Mouse (Mus musculus) heart, postnatal 14 days (tissue): ENCODE data around the gene Ak3. TPM values are rescaled to one million over a fixed set of nuclear protein-coding genes. Genes with fewer than 3 reads are reported as not detected.
"Not testable (repeated sequence)": the region's sequence is repeated elsewhere in the genome, so short reads cannot be mapped to it uniquely, and the experiment has no call there.

Experiments used
- DNase-seq, 2 experiments: peaks; one replicate each; pipeline ENCODE4 v3.0.0; 2021 to 2022
- intact Hi-C: fragments of 180-260 bp; cut with DNase I; formaldehyde crosslinking; loops from one replicate; pipeline ENCODE4 v1.15.1; 2025
- total RNA-seq, 2 experiments: library from RNA; stranded (reverse); gene quantifications; 2 replicates each; pipeline ENCODE4 v1.2.3; 2021

The Ak3 gene
- total RNA-seq, 2 experiments from 2014 or later = 86.6 to 88.6 TPM

DNA sequence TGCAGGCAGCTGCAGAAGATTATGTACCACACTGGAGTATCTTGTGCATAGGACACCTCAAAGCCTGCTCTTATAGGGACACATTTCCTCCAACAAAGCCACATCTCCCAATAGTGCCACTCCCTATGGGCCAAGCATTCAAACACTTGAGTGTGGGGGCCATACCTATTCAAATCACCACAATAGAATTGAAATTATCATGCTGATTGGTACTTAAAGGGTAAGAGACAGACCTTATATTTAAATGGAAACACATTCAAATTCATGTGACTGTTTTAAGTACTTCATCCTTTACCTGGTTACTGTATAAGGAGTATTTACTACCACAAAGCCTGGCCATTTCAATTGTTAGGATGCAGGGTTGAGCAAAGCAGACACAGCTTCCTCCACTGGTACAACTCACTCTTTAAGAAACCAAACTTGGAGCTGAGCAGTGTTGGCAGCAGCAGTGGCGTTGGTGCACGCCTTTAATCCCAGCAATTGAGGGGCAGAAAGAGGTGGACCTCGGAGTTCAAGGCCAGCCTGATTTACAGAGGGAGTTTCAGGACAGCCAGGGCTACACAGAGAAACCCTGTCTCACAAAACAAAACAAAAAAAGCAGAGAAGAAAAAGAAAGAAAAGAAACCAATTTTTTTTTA lies 39.6 kb downstream of the Ak3 start:
- DNase-seq = no peak
- intact Hi-C loops = no loop called here

GRCm38 (mm10) chr19:29000321-29000720 lies 47.4 kb downstream of the Ak3 start:
- intact Hi-C loops, DNase-seq: not testable (repeated sequence)

- intact Hi-C loops = no loop called here
- DNase-seq = no peak
These were observed 49.7 kb downstream of the Ak3 start for GRCm38 (mm10) chr19:28997976-28998630.

GRCm38 (mm10) chr19:28995366-28995765 lies 52.4 kb downstream of the Ak3 start:
- DNase-seq = no peak
- intact Hi-C loops = no loop called here

DNA sequence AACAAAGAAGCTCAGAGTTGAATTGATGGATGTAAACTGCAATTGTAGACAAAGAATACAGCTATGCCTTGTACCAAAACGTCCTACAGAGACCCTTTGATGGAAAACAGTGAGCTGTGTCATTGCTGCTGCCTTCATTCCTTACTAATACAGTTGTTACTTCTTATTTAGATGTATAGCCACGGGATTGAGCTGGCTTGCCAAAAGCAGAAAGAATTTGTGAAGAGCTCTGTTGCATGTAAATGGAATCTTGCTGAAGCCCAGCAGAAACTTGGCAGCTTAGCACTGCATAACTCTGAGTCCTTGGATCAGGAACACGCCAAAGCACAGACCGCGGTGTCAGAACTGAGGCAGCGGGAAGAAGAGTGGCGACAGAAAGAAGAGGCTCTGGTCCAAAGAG lies 52.9 kb downstream of the Ak3 start:
- intact Hi-C loops = loop anchor here (5.0 kb wide), 3 partner anchors 52 to 257 kb away; partner anchors contain the start of genes Ak3, Jak2 and Rcl1
- DNase-seq = peak; percentile 21 to 42

- intact Hi-C loops = loop anchor here (2.0 to 5.0 kb wide), 4 partner anchors 33 to 261 kb away; partner anchors contain the start of genes Ak3, Jak2 and Rcl1
- DNase-seq = no peak
These were observed 56.4 kb downstream of the Ak3 start for GRCm38 (mm10) chr19:28991391-28991790.

DNA sequence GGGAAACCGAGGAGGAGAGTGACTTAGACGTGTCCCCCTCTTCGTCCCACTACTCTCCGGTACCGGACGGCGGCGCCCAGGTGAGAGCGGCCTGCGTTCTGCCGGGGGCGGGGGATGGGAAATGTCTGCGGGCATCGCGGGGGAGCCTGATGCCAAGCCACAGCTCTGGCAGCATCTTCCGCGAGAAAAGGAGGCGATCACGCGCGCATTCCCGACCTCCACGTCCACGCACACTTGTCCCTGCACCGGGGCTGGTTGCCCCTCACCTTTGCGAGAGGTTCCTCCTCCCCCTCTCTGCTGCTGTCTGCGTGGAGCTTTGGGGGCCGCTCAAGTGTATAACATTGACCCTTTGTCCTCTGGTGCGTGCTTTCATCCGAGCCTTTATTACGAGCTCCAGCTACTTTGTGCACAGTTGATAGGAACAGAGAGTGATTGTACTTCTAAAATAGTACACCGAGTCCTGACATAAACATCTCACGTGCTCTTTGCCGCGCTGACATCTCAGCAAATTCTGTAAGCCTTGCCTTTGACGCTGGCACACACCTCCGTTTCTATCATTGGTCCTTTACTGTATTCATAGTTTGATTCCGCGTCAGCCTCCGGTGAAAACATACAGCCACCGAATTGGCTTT lies 57.1 kb downstream of the Ak3 start:
- DNase-seq = no peak
- intact Hi-C loops = loop anchor here (2.0 to 5.0 kb wide), 4 partner anchors 34 to 262 kb away; partner anchors contain the start of genes Ak3, Jak2 and Rcl1

- intact Hi-C loops = loop anchor here (2.0 to 5.0 kb wide), 4 partner anchors 35 to 262 kb away; partner anchors contain the start of genes Ak3, Jak2 and Rcl1
- peak; percentile 98 to 100 for DNase-seq
These were observed 57.6 kb downstream of the Ak3 start, which contains the start of gene Cdc37l1 for GRCm38 (mm10) chr19:28990194-28990589. TSS of gene Cdc37l1 (plus strand) at chr19:28990352.

GRCm38 (mm10) chr19:28989515-28989914 lies 58.2 kb downstream of the Ak3 start:
- intact Hi-C loops = loop anchor here (2.0 kb wide), 1 partner anchor 19 kb away; no protein-coding TSS in a partner anchor

GRCm38 (mm10) chr19:28982617-28983016 lies 65.1 kb downstream of the Ak3 start:
- intact Hi-C loops = no loop called here

More at GRCm38 (mm10) chr19:28989515-28989914, 58.2 kb downstream of the Ak3 start:
- no peak for DNase-seq

DNA sequence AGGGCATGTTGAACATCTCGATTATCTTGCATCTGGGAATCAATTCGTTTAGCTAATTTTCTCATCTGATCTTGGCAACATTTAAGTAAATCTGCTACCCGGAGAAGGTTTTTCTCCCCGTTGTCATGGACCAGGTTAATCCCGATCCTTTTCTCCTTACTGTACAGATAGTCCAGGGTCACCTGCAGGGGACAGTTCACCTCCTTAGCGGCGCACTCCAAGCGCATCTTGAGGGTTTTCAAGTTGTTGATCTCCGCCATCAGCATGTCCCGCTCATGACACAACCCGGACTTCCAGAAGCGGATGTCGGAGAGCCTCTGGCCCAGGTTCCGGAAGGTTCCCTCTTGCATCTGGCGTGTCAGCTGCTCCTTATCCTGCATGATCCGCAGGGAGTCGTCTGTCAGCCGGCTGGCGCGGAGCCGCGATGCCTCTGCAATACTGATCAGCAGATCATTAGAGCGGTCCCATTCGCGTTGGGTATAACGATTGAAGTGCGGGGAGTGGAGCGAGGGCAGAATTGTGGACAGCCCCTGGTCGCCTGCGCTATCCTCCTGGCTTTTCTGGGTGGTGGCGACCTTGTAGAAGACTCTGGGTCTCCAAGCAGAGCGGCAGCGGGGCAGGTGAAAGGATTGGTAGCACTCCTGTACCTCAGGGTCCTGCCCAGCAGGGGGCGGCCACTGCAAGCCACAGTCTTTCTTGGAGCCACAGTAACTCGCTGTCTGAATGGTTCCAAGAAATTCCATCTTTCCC lies 72.7 kb downstream of the Ak3 start:
- DNase-seq = peak; percentile 81 to 83
- intact Hi-C loops = loop anchor here (2.0 to 10.0 kb wide), 3 partner anchors 277 to 530 kb away; partner anchors contain the start of gene Jak2

More at GRCm38 (mm10) chr19:28982617-28983016, 65.1 kb downstream of the Ak3 start:
- DNase-seq = no peak

Other genes with a start within 250 kb of the Ak3 start
- gene Slc1a1, start 212.9 kb downstream of the Ak3 start, total RNA-seq = under 1 TPM; 0.55 to 0.73 TPM
- 1 to 10 TPM; 6.1 to 6.2 TPM for gene Plpp6, start 84.0 kb downstream of the Ak3 start, total RNA-seq
- 10 to 100 TPM; 14.2 to 14.9 TPM for gene 4430402I18Rik, start 80.2 kb downstream of the Ak3 start, total RNA-seq
- 10 to 100 TPM; 67.5 to 74.0 TPM for gene Cdc37l1, start 57.6 kb downstream of the Ak3 start, total RNA-seq
- gene Rcl1, start 53.4 kb upstream of the Ak3 start, total RNA-seq = 1 to 10 TPM; 5.6 to 6.8 TPM
- 10 to 100 TPM; 14.5 to 15.2 TPM for gene Jak2, start 203.9 kb upstream of the Ak3 start, total RNA-seq